Mouse (Mus musculus) kidney, adult 2 months (tissue): Measurements from ENCODE around the gene Wdr61.

Experiments used
- CTCF ChIP-seq: fragments of 200-500 bp; conservative IDR thresholded peaks from 2 replicates; pipeline ENCODE4 v1.5.1; 2011; ENCODE audit warnings: low read depth, mild to moderate bottlenecking, control low read depth, low read length, moderate library complexity, mixed read lengths; ENCODE audit not compliant: insufficient read depth, insufficient read length
- POLR2A ChIP-seq: fragments of 200-500 bp; IDR thresholded peaks from one replicate; pipeline ENCODE4 v1.6.1; 2011; ENCODE audit warnings: low read depth, low read length, control low read depth

DNA sequence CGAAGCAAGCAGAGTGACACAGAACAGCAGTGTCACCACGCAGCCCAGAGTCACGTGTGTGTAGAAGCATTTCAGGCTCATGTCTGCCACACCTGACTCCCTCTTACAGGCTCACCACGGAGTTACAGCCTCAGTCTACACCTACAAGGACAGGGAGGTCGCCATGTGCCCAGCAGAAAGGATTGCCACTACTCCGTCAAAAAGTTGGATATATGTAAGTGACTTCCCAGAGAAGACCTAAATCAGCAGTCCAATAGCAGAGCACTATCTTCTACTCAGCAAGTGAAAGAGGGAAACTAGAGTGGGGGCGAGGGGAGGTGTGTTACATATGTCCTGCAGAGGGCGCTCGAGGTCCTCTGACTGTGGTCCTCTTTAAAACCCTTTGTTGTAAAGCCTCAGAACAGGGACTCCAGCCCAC is 2.0 kb upstream of the Wdr61 start:
- no peak for TF ChIP-seq POLR2A
- TF ChIP-seq CTCF = peak; percentile 72
